Mouse (Mus musculus) cerebellum, adult 2 months (tissue): ENCODE measurements at regions not wholly inside any gene's neighbourhood (a gene's known extent, or its start where the extent isn't known, plus 50 kb on each side); places are given as distances from the start of the nearest gene placed in this dataset.
"Not testable (repeated sequence)": the region's sequence is repeated elsewhere in the genome, so short reads cannot be mapped to it uniquely, and the experiment has no call there.

Source experiments
- CTCF ChIP-seq: fragments of 200-500 bp; IDR thresholded peaks from 2 replicates; pipeline ENCODE4 v1.5.1; 2011; ENCODE audit warnings: low read depth, mild to moderate bottlenecking, control low read depth, low read length, moderate library complexity, borderline replicate concordance; ENCODE audit not compliant: insufficient read depth
- POLR2A ChIP-seq: fragments of 200-500 bp; IDR thresholded peaks from 2 replicates; pipeline ENCODE4 v1.6.1; 2011; ENCODE audit warnings: low read length, control low read depth, borderline replicate concordance; ENCODE audit not compliant: insufficient read depth

DNA sequence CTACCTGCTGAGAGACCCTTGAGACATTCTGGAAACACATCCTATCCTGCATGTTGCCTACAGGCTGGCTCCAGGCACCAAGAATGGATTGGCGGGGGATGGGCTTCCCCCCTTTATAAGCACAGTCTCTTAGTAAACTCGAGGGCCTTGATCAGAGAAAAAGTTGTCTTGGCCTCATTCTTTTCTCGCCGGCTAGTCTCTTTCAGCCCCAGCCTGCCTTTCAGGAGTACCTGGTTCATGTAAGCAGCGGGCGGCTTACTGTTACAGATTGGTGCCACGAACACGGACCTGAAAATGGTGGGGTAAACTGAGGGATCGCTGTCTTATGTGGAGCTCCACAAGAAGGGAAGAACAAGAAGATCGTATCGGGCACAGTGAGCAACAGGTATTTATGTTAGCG is 67.5 kb upstream of the Lemd2 start:
- TF ChIP-seq POLR2A, CTCF: not testable (repeated sequence)
